Mouse (Mus musculus): Measurements from ENCODE around the gene Tlx2. TPM values are rescaled to one million over a fixed set of nuclear protein-coding genes. Genes with fewer than 3 reads are reported as not detected.

Tlx2 gene
- polyA plus RNA-seq (2015; fragmentation: Nextera tagmentation; extraction: Ambion mirVana), result 1.8 and 3.4 TPM in 2 replicates

DNA sequence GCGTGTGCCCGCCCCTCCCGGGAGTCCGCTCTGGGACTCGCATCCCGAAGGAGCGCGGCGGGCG lies at the start of gene Tlx2:
Gene Tlx2, minus strand, starts transcription at position 47 of the 64 bp plus-strand sequence.
- no peak within 1 kb of the TSS for H3K27ac ChIP-seq (ENCODE audit: low read length)

DNA sequence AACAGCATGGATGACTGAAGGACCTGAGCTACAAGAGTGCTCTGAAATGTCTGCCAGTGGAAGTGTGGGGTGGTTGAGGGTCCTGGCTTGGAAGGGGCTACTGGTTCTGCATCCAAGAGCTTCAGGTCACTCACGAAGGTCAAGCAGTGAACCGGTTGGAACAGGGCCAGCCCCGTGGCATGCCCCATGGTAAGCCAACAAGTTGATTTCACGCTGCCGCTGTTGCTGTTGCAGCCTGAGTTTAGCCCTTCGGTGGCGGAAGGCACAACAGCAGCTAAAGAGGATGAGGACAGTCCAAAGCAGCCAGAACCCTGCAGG lies 49.6 kb upstream of the Tlx2 start:
- H3K4me2 ChIP-seq (ENCODE audit: low read depth, low read length), result peak overlapping the region; percentile 91
- H3K9ac ChIP-seq (ENCODE audit: low read length), result peak overlapping the region; percentile 17; the same call in 1 of the 2 replicates

More for the DNA sequence above, at the start of gene Tlx2:
- Histone ChIP-seq H3K36me3 (ENCODE audit: control insufficient read depth, insufficient read depth, low read length) (no peaks in the 10 kb centered on the region), H3K9ac (ENCODE audit: low read length) (peak within 1 kb of the TSS; percentile 39; the same call in 1 of the 2 replicates), H3K4me2 (ENCODE audit: low read depth, low read length) (peak within 1 kb of the TSS; percentile 40; the same call in 1 of the 2 replicates), H3K27me3 (ENCODE audit: control insufficient read depth, insufficient read depth, low read length) (peaks cover 95% of the 10 kb centered on the region), H3K9me3 (replicated peaks; ENCODE audit: control insufficient read depth, low read length) (no peaks in the 10 kb centered on the region), H3K4me1 (ENCODE audit: control insufficient read depth, insufficient read depth, low read length) (peaks cover 11% of the 10 kb centered on the region), H3K4me3 (replicated peaks; ENCODE audit: low read length) (peak within 1 kb of the TSS; percentile 28)
- no peak for ATAC-seq (ENCODE audit: insufficient read depth, low FRiP score)
- WGBS, result 2% methylated on average over 10 of the region's 10 CpGs

DNA sequence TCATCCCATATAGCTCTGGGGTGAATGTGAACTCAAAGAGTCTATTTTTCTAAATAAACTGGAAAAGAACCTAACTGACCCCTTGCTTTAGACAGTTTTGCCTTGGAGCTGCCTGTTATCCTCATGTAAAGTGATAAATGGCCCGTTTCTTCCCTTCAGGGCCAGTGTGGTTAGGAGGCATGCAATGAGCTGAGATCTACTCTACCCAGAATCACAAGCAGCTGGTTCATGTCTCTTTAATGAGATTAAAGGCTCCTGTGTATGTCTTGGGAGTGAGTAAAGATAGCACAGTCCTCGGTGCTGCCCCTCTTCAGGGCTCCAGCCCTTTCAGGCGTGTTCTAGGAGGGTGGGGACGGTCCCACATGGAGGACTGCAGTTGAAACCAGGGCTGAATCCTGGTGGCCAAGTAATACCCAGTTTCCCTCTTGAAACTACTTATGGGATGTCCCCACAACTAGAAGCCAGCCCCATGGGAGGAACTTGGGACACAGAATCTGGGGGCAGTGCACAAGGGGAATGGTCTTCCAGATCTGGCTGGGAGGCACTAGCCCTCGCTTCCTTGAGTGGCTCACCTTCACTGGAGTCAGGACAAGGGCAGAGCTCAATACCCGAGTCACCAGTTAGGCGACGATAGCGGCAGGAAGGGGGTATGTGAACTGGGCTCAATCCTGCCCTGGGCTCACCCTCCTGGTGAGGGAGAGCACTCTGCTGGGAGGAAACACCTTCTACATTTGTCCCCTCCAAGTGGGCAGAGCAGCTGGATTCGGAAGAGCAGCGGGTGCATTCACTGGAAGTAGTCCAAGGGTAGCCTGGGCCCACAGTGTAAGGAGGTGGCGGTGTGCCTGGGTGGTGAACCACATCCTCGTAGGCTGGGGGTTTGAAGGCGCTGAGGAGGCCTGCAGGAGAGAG lies 49.0 kb upstream of the Tlx2 start:
- Histone ChIP-seq H3K27me3 (ENCODE audit: control insufficient read depth, insufficient read depth, low read length) (no peaks in the 10 kb centered on the region), H3K27ac (ENCODE audit: low read length) (no peak overlapping the region), H3K4me3 (replicated peaks; ENCODE audit: low read length) (no peak overlapping the region), H3K9ac (ENCODE audit: low read length) (no peak overlapping the region), H3K36me3 (ENCODE audit: control insufficient read depth, insufficient read depth, low read length) (peaks cover 12% of the 10 kb centered on the region), H3K9me3 (replicated peaks; ENCODE audit: control insufficient read depth, low read length) (no peaks in the 10 kb centered on the region), H3K4me2 (ENCODE audit: low read depth, low read length) (no peak overlapping the region), H3K4me1 (ENCODE audit: control insufficient read depth, insufficient read depth, low read length) (peaks cover 37% of the 10 kb centered on the region)
- ATAC-seq (ENCODE audit: insufficient read depth, low FRiP score), result no peak
- 68% methylated on average over 14 of the region's 14 CpGs for WGBS

More for the DNA sequence above, 49.6 kb upstream of the Tlx2 start:
- no peaks in the 10 kb centered on the region for H3K9me3 ChIP-seq (replicated peaks; ENCODE audit: control insufficient read depth, low read length)
- H3K27ac ChIP-seq (ENCODE audit: low read length), result no peak overlapping the region
- 74% methylated on average over 7 of the region's 7 CpGs for WGBS
- H3K27me3 ChIP-seq (ENCODE audit: control insufficient read depth, insufficient read depth, low read length), result no peaks in the 10 kb centered on the region
- peaks cover 12% of the 10 kb centered on the region for H3K36me3 ChIP-seq (ENCODE audit: control insufficient read depth, insufficient read depth, low read length)
- H3K4me1 ChIP-seq (ENCODE audit: control insufficient read depth, insufficient read depth, low read length), result peaks cover 43% of the 10 kb centered on the region
- no peak for ATAC-seq (ENCODE audit: insufficient read depth, low FRiP score)
- no peak overlapping the region for H3K4me3 ChIP-seq (replicated peaks; ENCODE audit: low read length)

DNA sequence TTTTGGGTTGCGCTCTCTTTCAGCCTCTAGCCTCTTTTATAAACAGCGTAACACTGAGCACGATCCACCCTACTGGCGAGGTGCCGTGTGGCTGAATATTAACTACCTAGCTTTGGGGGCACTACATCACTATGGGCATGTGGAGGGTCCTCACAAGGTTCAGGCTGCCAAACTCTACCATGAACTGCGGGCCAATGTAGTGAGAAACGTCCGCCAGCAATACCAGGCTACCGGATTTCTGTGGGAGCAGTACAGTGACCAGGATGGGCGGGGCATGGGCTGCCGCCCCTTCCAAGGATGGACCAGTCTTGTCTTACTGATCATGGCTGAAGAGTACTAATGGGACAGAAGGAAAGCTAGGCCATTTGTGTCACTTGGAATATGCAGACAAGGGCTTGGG lies 48.3 kb upstream of the Tlx2 start:
- Histone ChIP-seq H3K36me3 (ENCODE audit: control insufficient read depth, insufficient read depth, low read length) (peaks cover 12% of the 10 kb centered on the region), H3K4me2 (ENCODE audit: low read depth, low read length) (no peak overlapping the region), H3K9me3 (replicated peaks; ENCODE audit: control insufficient read depth, low read length) (no peaks in the 10 kb centered on the region), H3K27ac (ENCODE audit: low read length) (no peak overlapping the region), H3K4me1 (ENCODE audit: control insufficient read depth, insufficient read depth, low read length) (peaks cover 34% of the 10 kb centered on the region), H3K4me3 (replicated peaks; ENCODE audit: low read length) (no peak overlapping the region), H3K27me3 (ENCODE audit: control insufficient read depth, insufficient read depth, low read length) (no peaks in the 10 kb centered on the region), H3K9ac (ENCODE audit: low read length) (no peak overlapping the region)
- ATAC-seq (ENCODE audit: insufficient read depth, low FRiP score), result no peak
- 78% methylated on average over 11 of the region's 11 CpGs for WGBS

DNA sequence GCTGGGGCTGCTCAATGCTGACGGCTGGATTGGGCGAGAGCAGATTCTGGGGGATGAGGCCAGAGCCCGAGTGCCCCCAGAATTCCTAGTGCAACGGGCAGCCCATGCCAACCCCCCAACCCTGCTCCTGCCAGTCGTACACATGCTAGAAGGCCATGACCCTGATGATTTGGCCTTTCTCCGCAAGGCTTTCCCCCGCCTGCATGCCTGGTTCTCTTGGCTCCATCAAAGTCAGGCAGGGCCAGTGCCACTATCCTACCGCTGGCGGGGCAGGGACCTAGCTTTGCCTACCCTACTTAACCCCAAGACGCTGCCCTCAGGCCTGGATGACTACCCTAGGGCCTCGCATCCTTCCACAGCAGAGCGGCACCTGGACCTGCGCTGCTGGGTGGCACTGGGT lies 47.5 kb upstream of the Tlx2 start:
- no peaks in the 10 kb centered on the region for H3K27me3 ChIP-seq (ENCODE audit: control insufficient read depth, insufficient read depth, low read length)
- no peak overlapping the region for H3K4me3 ChIP-seq (replicated peaks; ENCODE audit: low read length)
- no peak for ATAC-seq (ENCODE audit: insufficient read depth, low FRiP score)
- H3K27ac ChIP-seq (ENCODE audit: low read length), result no peak overlapping the region
- WGBS, result 85% methylated on average over 13 of the region's 13 CpGs
- no peaks in the 10 kb centered on the region for H3K9me3 ChIP-seq (replicated peaks; ENCODE audit: control insufficient read depth, low read length)
- H3K4me2 ChIP-seq (ENCODE audit: low read depth, low read length), result no peak overlapping the region
- peaks cover 12% of the 10 kb centered on the region for H3K36me3 ChIP-seq (ENCODE audit: control insufficient read depth, insufficient read depth, low read length)
- peaks cover 28% of the 10 kb centered on the region for H3K4me1 ChIP-seq (ENCODE audit: control insufficient read depth, insufficient read depth, low read length)
- H3K9ac ChIP-seq (ENCODE audit: low read length), result peak overlapping the region; percentile 25; the same call in 1 of the 2 replicates

DNA sequence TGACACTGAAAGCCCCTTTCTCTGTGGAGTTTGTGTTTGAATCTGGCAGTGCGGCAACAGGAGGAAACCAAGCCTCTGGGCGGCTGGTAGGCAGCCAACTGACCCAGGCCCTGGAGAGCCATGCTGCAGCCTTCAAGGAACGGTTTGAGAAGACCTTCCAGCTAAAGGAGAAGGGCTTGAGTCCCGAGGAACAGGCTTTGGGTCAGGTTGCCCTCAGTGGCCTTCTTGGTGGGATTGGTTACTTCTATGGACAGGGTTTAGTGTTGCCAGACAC lies 47.0 kb upstream of the Tlx2 start:
- Histone ChIP-seq H3K36me3 (ENCODE audit: control insufficient read depth, insufficient read depth, low read length) (peaks cover 12% of the 10 kb centered on the region), H3K27ac (ENCODE audit: low read length) (no peak overlapping the region), H3K4me1 (ENCODE audit: control insufficient read depth, insufficient read depth, low read length) (peaks cover 24% of the 10 kb centered on the region), H3K27me3 (ENCODE audit: control insufficient read depth, insufficient read depth, low read length) (no peaks in the 10 kb centered on the region), H3K9me3 (replicated peaks; ENCODE audit: control insufficient read depth, low read length) (no peaks in the 10 kb centered on the region), H3K9ac (ENCODE audit: low read length) (0 out of 2 replicates have a peak overlapping the region, but pooled peaks have one; percentile 93), H3K4me3 (replicated peaks; ENCODE audit: low read length) (no peak overlapping the region), H3K4me2 (ENCODE audit: low read depth, low read length) (no peak overlapping the region)
- ATAC-seq (ENCODE audit: insufficient read depth, low FRiP score), result no peak
- 72% methylated on average over 4 of the region's 4 CpGs for WGBS

DNA sequence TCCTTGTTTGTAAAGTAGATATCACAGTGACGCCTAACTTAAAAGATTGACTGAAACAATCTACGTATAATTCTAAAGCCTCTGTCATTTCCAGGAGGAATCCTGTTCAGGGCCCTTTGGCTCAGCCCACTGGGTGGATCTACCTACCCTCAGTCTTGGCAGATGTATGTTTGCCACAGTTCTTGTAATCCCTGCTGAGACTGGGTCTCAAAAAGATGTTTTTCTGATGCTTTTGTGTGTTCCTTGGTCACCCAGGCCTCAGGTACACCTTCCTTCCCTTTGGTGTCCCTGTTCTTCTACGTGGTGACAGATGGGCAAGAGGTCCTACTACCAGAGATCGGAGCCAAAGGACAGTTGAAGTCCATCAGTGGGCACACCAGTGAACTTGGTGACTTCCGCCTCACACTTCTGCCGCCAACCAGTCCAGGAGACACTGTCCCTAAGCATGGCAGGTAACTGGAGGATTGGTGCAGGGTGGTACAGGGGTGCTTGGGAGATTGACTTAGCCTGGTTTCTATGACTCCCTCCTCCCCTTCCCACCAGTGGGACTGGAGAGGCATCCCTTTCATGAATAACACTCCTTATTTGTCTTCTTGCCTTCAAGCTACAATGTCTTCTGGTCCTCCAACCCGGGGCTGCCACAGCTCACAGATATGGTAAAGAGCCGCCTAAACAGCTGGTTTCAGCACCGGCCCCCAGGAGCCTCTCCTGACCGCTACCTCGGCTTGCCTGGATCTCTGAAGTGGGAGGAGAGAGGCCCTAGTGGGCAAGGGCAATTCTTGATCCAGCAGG lies 46.5 kb upstream of the Tlx2 start:
- Histone ChIP-seq H3K4me2 (ENCODE audit: low read depth, low read length) (peak overlapping the region; percentile 90), H3K36me3 (ENCODE audit: control insufficient read depth, insufficient read depth, low read length) (peaks cover 12% of the 10 kb centered on the region), H3K27ac (ENCODE audit: low read length) (no peak overlapping the region), H3K9me3 (replicated peaks; ENCODE audit: control insufficient read depth, low read length) (no peaks in the 10 kb centered on the region), H3K9ac (ENCODE audit: low read length) (peak overlapping the region; percentile 93), H3K4me3 (replicated peaks; ENCODE audit: low read length) (peak overlapping the region; percentile 86), H3K4me1 (ENCODE audit: control insufficient read depth, insufficient read depth, low read length) (peaks cover 24% of the 10 kb centered on the region), H3K27me3 (ENCODE audit: control insufficient read depth, insufficient read depth, low read length) (no peaks in the 10 kb centered on the region)
- ATAC-seq (ENCODE audit: insufficient read depth, low FRiP score), result no peak
- 66% methylated on average over 11 of the region's 11 CpGs for WGBS

DNA sequence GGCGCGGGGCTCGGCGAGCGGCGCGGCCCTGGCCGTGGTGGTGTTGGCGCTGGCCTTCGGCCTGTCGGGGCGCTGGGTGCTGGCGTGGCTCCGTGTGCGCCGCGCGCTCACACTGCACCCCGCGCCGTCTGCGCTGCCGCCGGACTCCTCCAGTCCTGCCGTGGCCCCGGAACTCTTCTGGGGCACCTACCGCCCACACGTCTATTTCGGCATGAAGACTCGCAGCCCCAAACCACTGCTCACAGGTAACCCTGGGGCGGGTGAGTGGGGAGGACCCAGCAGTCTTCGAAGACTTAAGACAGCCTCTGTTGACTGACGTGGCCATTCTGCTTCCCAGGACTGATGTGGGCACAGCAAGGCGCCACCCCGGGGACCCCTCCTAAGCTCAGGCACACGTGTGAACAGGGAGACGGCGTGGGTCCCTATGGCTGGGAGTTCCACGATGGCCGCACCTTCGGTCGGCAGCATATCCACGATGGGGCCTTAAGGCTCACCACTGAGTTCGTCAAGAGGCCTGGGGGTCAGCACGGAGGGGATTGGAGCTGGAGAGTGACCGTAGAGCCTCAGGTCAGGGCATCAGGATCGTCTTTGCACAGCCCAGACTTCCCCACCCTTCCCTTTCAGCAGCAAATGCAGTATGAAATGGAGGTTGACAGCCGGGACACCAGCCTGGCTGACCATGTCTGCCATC lies 45.7 kb upstream of the Tlx2 start:
- Histone ChIP-seq H3K9ac (ENCODE audit: low read length) (peak overlapping the region; percentile 93), H3K27ac (ENCODE audit: low read length) (peak overlapping the region; percentile 88), H3K9me3 (replicated peaks; ENCODE audit: control insufficient read depth, low read length) (no peaks in the 10 kb centered on the region), H3K27me3 (ENCODE audit: control insufficient read depth, insufficient read depth, low read length) (no peaks in the 10 kb centered on the region), H3K4me1 (ENCODE audit: control insufficient read depth, insufficient read depth, low read length) (peaks cover 24% of the 10 kb centered on the region), H3K36me3 (ENCODE audit: control insufficient read depth, insufficient read depth, low read length) (peaks cover 12% of the 10 kb centered on the region), H3K4me3 (replicated peaks; ENCODE audit: low read length) (peak overlapping the region; percentile 86), H3K4me2 (ENCODE audit: low read depth, low read length) (peak overlapping the region; percentile 90)
- under 1% methylated on average over 42 of the region's 48 CpGs for WGBS
- ATAC-seq (ENCODE audit: insufficient read depth, low FRiP score), result peak; percentile 16; the same call in 1 of the 2 replicates

Data from stomach, embryonic 16.5 days (tissue).